Mouse (Mus musculus) frontal cortex, adult 2 months (tissue): ENCODE measurements around the gene Fam168a. TPM values are rescaled to one million over a fixed set of nuclear protein-coding genes. Genes with fewer than 3 reads are reported as not detected.

Experiments used
- polyA plus RNA-seq: library from polyadenylated mRNA; depleted of rRNA; stranded (reverse); fragments of >200 nt; gene quantifications from 2 replicates; pipeline ENCODE4 v1.2.3, GENCODE M21; 2012; rRNA removed

Gene Fam168a
- polyA plus RNA-seq, 1 experiment: 105 TPM

Other genes with a start within 250 kb of the Fam168a start
- gene Ucp3, start 233.6 kb upstream of the Fam168a start, polyA plus RNA-seq: 3.4 and 3.8 TPM in 2 replicates
- 39.8 and 53.5 TPM in 2 replicates for gene Ucp2, start 213.3 kb upstream of the Fam168a start, polyA plus RNA-seq
- 0.98 and 1.7 TPM in 2 replicates for gene Dnajb13, start 191.7 kb upstream of the Fam168a start, polyA plus RNA-seq
- gene Coa4, start 169.6 kb upstream of the Fam168a start, polyA plus RNA-seq: 8.8 and 9.3 TPM in 2 replicates
- gene Rab6a, start 99.2 kb upstream of the Fam168a start, polyA plus RNA-seq: 212 and 257 TPM in 2 replicates
- gene Mrpl48, start 98.3 kb upstream of the Fam168a start, polyA plus RNA-seq: 63.8 and 76.5 TPM in 2 replicates
- gene Plekhb1, start 44.2 kb upstream of the Fam168a start, polyA plus RNA-seq: 397 and 493 TPM in 2 replicates
- 12.2 and 12.4 TPM in 2 replicates for gene Relt, start 156.8 kb downstream of the Fam168a start, polyA plus RNA-seq
- 74.9 and 86.0 TPM in 2 replicates for gene Arhgef17, start 225.5 kb downstream of the Fam168a start, polyA plus RNA-seq